Mouse (Mus musculus) heart, adult 10 weeks (tissue): ENCODE measurements around the gene AU041133. TPM values are rescaled to one million over a fixed set of nuclear protein-coding genes. Genes with fewer than 3 reads are reported as not detected.

ENCODE experiments used
- polyA plus RNA-seq: library from polyadenylated mRNA; stranded (reverse); fragments of 350-450 nt; fragmentation: Illumina TruSeq; extraction: RNeasy Lipid Tissue Mini Kit (QIAGEN cat#74804); gene quantifications from one replicate; pipeline ENCODE4 v1.2.3, GENCODE M21; 2014; ENCODE audit warnings: low read depth, low replicate concordance

AU041133 gene
- polyA plus RNA-seq: 2.4 TPM

DNA sequence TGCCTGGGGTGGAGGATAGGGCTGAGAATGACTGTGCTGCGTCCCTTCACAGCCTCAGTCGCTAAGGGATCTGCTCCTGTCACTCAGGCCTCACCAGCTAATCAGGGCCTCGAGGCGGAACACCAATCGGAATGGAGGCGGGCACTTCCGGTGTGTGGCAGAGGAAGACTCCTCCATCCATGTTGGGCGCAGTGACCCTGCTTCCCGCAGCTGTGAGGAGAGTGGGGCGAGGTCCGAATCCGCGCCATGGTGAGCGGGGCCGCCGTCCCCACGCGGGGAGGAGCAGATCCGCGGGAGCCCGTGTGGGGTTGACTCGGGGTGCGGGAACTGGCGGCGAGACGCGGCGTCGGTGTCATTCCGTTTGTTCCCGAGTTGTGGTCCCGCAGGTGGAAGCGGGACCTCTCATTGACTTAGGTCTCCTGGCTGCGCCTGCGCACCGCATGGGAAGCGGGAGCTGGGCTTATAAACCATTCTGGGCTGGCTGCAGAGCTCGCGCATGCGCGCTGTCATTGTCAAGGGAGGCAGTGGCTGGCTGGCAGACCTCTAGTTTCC lies at the start of gene AU041133:
Gene AU041133, plus strand, starts transcription at position 164 of the 552 bp plus-strand sequence.

DNA sequence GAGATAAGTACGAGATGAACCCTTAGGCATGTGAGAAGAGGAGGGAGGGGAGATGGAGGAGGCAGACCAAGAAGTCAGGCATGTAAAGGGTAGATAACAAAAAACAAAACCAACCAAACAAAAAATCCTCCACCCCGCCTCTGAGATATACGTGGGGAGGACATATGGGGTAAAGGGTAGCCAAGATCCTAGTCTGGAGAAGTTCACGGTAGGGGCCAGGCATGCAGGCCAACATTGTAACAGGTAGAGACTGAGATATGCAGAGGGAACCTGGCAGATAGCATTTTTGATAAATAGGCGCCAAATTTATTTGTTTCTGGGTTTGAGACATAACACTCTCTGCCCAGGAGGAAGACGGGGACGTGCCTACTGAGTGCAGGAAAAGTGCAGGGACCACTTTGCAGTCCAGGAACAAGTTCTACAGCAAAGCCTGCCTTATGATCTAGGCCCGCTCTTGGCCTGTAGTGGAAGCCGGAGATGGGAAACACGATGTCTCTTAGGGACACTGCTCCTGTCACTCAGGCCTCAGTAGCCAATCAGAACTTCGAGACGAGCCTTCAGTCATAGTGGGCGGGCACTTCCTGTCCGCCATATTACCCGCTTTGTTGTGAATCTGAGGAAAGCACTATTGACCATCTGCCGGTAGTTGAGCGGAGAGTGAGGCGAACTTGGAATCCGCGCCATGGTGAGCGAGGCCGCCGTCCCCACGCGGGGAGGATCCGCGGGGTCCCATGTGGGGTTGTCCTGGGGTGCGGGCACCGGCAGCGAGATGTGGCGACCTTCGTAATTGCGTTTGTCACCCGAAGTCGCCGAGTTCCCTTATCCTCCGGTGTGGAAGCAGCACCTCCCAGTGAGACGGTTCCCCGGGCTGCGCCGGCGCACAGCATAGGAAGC lies 44.8 kb upstream of the AU041133 start, which contains the start of gene BC024063:
Gene BC024063, plus strand, starts transcription at position 626 of the 894 bp plus-strand sequence.

Other genes starting within 250 kb of the AU041133 start
- 0.50 TPM for gene Zfp781, start 197.5 kb upstream of the AU041133 start, polyA plus RNA-seq
- gene Zfp873, start 79.9 kb upstream of the AU041133 start, polyA plus RNA-seq: 4.4 TPM
- 1.1 TPM for gene BC024063, start 44.7 kb upstream of the AU041133 start, polyA plus RNA-seq
- gene Zfp938, start 113.3 kb downstream of the AU041133 start, polyA plus RNA-seq: 8.1 TPM
- not detected for gene 4932415D10Rik, start 188.6 kb downstream of the AU041133 start, polyA plus RNA-seq
- gene Gm4924, start 226.2 kb downstream of the AU041133 start, polyA plus RNA-seq: 2.3 TPM